Mouse (Mus musculus) hematopoietic stem cell, adult 5-6 weeks (primary cell): ENCODE results near the gene Inka1. TPM values are rescaled to one million over a fixed set of nuclear protein-coding genes. Genes with fewer than 3 reads are reported as not detected.
"Not testable (repeated sequence)": the region's sequence is repeated elsewhere in the genome, so short reads cannot be mapped to it uniquely, and the experiment has no call there.

Experiments
- ATAC-seq, 2 experiments: fragments of 125-278 bp in 1 of 2; replicated peaks in 1 of 2; 2 replicates each; pipeline ENCODE4 v1.8.0; 2016 to 2017; ENCODE audit warnings: inconsistent platforms in 2 of 2, mild to moderate bottlenecking in 2 of 2, moderate number of reproducible peaks in 2 of 2, low read depth in 1 of 2, moderate TSS enrichment in 1 of 2; ENCODE audit not compliant: low FRiP score in 2 of 2, poor library complexity in 2 of 2, severe bottlenecking in 2 of 2, insufficient read depth in 1 of 2, low TSS enrichment in 1 of 2
- total RNA-seq: library from RNA; stranded (forward); fragments of 172-1452, 232-1000 nt; gene quantifications from 2 replicates; pipeline ENCODE4 v1.2.3, GENCODE M21; 2017

Inka1 gene
- total RNA-seq, result 49.9 and 50.4 TPM in 2 replicates

GRCm38 (mm10) chr9:107985131-107986119 is at the start of gene Inka1:
Inka1 (minus strand) TSS chr9:107985879.
- ATAC-seq, result peak; percentile 35 to 37; a peak in 2 of 4 replicates

GRCm38 (mm10) chr9:108032126-108032525 is 46.4 kb upstream of the Inka1 start:
- ATAC-seq, result no peak

- no peak for ATAC-seq
Observed at GRCm38 (mm10) chr9:108027867-108028266, 42.2 kb upstream of the Inka1 start.

GRCm38 (mm10) chr9:108026584-108026983 is 40.9 kb upstream of the Inka1 start:
- ATAC-seq, result no peak

- ATAC-seq, result no peak
Observed at GRCm38 (mm10) chr9:108023216-108023615, 37.5 kb upstream of the Inka1 start.

GRCm38 (mm10) chr9:108020741-108021140 is 35.1 kb upstream of the Inka1 start:
- no peak for ATAC-seq

GRCm38 (mm10) chr9:108017127-108017526 is 31.4 kb upstream of the Inka1 start:
- ATAC-seq, result no peak

- ATAC-seq, result not testable (repeated sequence)
Observed at GRCm38 (mm10) chr9:108013577-108013976, 27.9 kb upstream of the Inka1 start.

- no peak for ATAC-seq
Observed at GRCm38 (mm10) chr9:108010385-108010784, 24.7 kb upstream of the Inka1 start.

- no peak for ATAC-seq
Observed at GRCm38 (mm10) chr9:108008041-108008440, 22.4 kb upstream of the Inka1 start.

- no peak for ATAC-seq
Observed at GRCm38 (mm10) chr9:108003531-108003890, 17.8 kb upstream of the Inka1 start.

- 0 out of 4 replicates have a peak, but pooled peaks of 1 of the 2 experiments have one; percentile 2 for ATAC-seq
Observed at GRCm38 (mm10) chr9:108002778-108003530, 17.3 kb upstream of the Inka1 start.

GRCm38 (mm10) chr9:108001922-108002770 is 16.5 kb upstream of the Inka1 start, which contains the start of gene Ip6k1:
Ip6k1 (plus strand) TSS chr9:108002501.
- peak; percentile 99 to 100 for ATAC-seq

- no peak for ATAC-seq
Observed at GRCm38 (mm10) chr9:107996049-107996448, 10.4 kb upstream of the Inka1 start, which contains the start of gene Gm20662. Gm20662 (plus strand) TSS chr9:107996349.

GRCm38 (mm10) chr9:107995513-107995912 is 9.8 kb upstream of the Inka1 start:
- no peak for ATAC-seq

GRCm38 (mm10) chr9:107994464-107994863 is 8.8 kb upstream of the Inka1 start:
- peak; percentile 11 to 63; a peak in 2 of 4 replicates for ATAC-seq

- no peak for ATAC-seq
Observed at GRCm38 (mm10) chr9:107993013-107993412, 7.3 kb upstream of the Inka1 start.
